Mouse (Mus musculus): ENCODE results near the gene Tardbp.

Tardbp gene

GRCm38 (mm10) chr4:148626623-148627185 is at the start of gene Tardbp:
Tardbp (minus strand) TSS chr4:148627019.
- DNase-seq (ENCODE audit: low spot score in 2 of 2), result peak; percentile 96 to 97

GRCm38 (mm10) chr4:148676188-148676960 is 49.6 kb upstream of the Tardbp start:
- DNase-seq (ENCODE audit: low spot score in 2 of 2), result peak in 1 of 2 experiments; percentile 44

GRCm38 (mm10) chr4:148675043-148675442 is 48.2 kb upstream of the Tardbp start:
- DNase-seq (ENCODE audit: low spot score in 2 of 2), result no peak

GRCm38 (mm10) chr4:148671230-148671947 is 44.6 kb upstream of the Tardbp start:
- DNase-seq (ENCODE audit: low spot score in 2 of 2), result no peak

GRCm38 (mm10) chr4:148667006-148667755 is 40.4 kb upstream of the Tardbp start:
- DNase-seq (ENCODE audit: low spot score in 2 of 2), result no peak

- DNase-seq (ENCODE audit: low spot score in 2 of 2), result no peak
Measured at GRCm38 (mm10) chr4:148664021-148664420, 37.2 kb upstream of the Tardbp start.

GRCm38 (mm10) chr4:148663326-148663725 is 36.5 kb upstream of the Tardbp start:
- DNase-seq (ENCODE audit: low spot score in 2 of 2), result no peak

- DNase-seq (ENCODE audit: low spot score in 2 of 2), result peak; percentile 46 to 64
Measured at GRCm38 (mm10) chr4:148662168-148662965, 35.5 kb upstream of the Tardbp start.

- DNase-seq (ENCODE audit: low spot score in 2 of 2), result no peak
Measured at GRCm38 (mm10) chr4:148660174-148660573, 33.4 kb upstream of the Tardbp start.

- DNase-seq (ENCODE audit: low spot score in 2 of 2), result no peak
Measured at GRCm38 (mm10) chr4:148657776-148658175, 31.0 kb upstream of the Tardbp start.

GRCm38 (mm10) chr4:148656691-148657258 is 30.0 kb upstream of the Tardbp start:
- DNase-seq (ENCODE audit: low spot score in 2 of 2), result no peak

GRCm38 (mm10) chr4:148654701-148655398 is 28.0 kb upstream of the Tardbp start:
- peak in 1 of 2 experiments; percentile 40 for DNase-seq (ENCODE audit: low spot score in 2 of 2)

GRCm38 (mm10) chr4:148651045-148651444 is 24.2 kb upstream of the Tardbp start:
- no peak for DNase-seq (ENCODE audit: low spot score in 2 of 2)

- no peak for DNase-seq (ENCODE audit: low spot score in 2 of 2)
Measured at GRCm38 (mm10) chr4:148649309-148649708, 22.5 kb upstream of the Tardbp start.

GRCm38 (mm10) chr4:148646616-148647015 is 19.8 kb upstream of the Tardbp start:
- peak; percentile 43 to 48 for DNase-seq (ENCODE audit: low spot score in 2 of 2)

GRCm38 (mm10) chr4:148644926-148645325 is 18.1 kb upstream of the Tardbp start:
- no peak for DNase-seq (ENCODE audit: low spot score in 2 of 2)

- peak in 1 of 2 experiments; percentile 70 for DNase-seq (ENCODE audit: low spot score in 2 of 2)
Measured at GRCm38 (mm10) chr4:148644157-148644511, 17.3 kb upstream of the Tardbp start.

GRCm38 (mm10) chr4:148643291-148644156 is 16.7 kb upstream of the Tardbp start, which contains the start of gene Gm572:
Gm572 (plus strand) TSS chr4:148643317.
- DNase-seq (ENCODE audit: low spot score in 2 of 2), result no peak

- no peak for DNase-seq (ENCODE audit: low spot score in 2 of 2)
Measured at GRCm38 (mm10) chr4:148641121-148641520, 14.3 kb upstream of the Tardbp start.

Data from right cerebral cortex, postnatal 10 days (tissue).